Mouse (Mus musculus): Measurements from ENCODE around the gene Prox1.

Prox1 gene

DNA sequence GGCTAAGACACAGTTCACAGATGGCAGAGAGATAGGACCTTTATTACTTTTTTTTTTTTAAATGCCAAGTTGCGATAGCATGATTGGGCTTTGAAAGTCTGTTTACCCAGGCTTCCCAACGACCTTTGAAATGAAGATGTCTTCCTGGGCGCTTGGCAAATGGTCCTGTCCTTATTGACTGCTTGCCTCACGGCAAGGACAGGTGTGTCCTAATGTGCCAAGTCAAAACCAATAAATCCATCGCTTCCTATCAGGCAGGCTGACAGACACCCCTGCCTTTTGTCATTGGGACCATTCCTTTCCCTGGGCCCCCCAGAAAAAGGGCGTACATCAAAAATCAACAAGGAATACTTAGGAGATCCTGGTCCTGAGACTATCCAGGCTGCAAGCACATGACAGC is 22.7 kb downstream of the Prox1 start:
- in situ Hi-C loops (cut with MboI; ENCODE audit: unreplicated experiment in 2 of 2), result no loop called here

DNA sequence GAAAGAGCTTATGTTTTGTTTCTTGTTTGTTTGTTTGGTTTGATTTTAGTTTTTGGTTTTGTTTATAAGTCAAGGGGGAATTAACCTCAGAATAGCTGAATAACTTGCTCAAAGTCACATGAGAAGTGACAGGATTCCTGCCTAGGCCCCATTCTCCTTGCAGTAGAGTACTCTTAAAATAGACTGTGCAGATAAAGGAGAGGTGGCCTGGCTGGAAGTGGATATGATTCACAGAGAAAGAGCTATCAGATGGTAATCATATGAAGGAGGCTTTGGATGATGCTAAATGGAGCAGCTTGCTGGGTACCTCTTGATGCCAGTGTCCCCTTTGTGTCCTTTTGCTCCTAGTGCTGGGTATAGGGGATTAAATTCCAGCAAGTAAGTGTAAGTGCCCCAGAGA is 26.1 kb downstream of the Prox1 start:
- in situ Hi-C loops (cut with MboI; ENCODE audit: unreplicated experiment in 2 of 2), result no loop called here

DNA sequence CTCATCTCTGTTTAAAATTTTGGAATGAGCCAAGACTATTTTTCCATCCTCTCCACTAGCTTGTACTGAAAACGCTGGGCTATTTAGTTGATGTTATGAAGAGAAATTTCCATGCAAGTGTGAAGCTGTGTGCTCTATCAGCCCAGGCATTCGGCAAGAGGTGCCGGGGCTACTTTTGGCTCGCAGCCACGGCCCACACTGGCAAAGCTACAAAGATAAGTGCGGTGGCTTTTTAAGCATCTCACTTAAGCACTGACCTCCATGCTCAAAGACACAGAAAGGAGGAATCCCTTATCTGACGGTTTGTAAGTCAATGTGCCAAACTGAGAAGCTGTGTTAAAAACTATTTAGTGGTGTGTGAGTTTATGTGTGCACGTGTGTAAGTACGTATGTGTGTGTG is 26.9 kb downstream of the Prox1 start:
- in situ Hi-C loops (cut with MboI; ENCODE audit: unreplicated experiment in 2 of 2), result no loop called here

DNA sequence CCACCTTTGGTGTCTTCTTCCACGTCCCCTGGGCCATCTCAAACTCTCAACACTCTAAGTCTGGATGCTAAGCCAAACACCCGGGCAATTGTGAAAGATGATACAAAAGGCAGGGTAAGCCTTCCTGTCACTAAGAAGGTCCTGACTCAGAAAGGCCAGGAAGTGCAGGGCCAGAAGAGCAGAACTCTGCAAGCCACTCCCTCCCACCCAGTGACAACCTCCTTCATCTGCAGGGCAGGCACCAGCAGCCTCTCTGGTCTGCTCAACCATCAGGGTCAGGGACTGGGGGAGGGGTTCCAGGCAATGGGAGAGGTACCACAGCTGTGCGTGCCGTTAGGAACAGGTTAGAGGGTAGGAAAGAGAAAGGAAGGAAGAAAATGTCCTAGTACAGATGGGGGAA is 27.9 kb downstream of the Prox1 start:
- in situ Hi-C loops (cut with MboI; ENCODE audit: unreplicated experiment in 2 of 2), result no loop called here

DNA sequence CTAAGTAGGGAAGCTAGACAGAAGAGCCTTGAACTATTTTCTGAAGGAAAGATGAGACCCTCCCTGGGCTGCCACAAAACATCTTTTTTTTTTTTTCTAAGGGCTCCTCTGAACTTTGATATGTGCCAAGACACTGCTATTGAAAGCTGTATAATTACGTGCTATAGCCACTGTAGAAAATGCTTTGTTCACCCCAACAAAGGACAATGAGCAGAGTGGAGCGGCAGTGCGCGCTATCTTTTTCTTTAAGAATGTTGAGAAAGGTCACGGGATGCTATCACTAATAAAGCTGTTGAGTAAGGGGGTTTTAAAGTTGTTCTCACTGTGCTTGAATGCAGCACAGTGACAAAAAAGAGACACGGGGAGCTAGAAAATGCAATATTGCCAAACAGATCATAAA is 30.0 kb downstream of the Prox1 start:
- in situ Hi-C loops (cut with MboI; ENCODE audit: unreplicated experiment in 2 of 2), result no loop called here

DNA sequence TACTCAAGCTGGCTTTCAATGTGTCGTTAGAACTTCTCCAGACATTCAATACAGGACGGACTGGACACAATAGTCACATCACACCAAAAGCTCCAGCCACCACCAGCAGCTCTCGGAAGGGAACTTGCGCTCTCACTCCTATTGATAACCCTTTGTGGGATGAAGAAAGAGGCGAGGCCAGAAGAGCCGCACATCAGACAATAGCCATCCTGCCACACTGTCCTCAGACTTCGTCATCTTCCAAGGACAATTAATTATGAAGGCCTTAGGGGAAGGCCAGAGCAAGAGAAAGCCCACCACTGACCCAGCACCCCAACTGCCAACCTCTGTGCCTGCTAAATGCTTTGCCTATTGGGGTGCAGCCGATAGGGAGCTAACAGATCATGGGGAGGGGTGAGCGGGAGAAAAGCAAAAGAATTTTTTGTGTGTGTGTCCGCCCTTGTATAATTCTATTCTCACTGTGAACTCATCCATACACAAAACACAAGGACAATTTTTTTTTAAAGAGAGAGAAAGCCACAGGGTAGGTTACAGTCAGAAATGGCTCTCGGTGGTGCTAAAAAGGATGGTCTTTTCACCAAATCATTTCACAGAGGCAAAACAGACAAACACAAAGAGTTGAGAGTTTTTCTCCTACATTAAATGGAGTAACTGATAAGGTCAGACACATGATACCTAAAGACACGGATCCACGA is 30.7 kb downstream of the Prox1 start:
- in situ Hi-C loops (cut with MboI; ENCODE audit: unreplicated experiment in 2 of 2), result no loop called here

DNA sequence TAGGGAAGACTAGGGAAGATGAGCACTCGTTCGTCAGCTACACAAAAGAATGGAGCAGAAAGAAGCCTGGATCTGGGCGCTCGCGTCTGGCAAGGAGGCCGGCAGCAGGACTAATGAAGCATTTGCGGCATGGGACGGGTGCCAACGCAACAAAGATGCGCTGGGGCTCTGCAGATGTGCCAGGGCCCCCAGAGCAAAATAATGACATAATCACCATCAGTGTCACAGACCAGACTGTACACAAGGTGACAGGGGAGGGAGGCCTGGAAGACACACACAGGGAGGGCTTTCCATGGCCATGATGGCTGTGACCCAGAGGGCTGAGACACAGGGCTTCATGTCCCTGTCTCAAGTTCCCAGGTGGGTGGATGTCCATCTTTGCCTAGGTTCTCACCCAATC is 32.6 kb downstream of the Prox1 start:
- in situ Hi-C loops (cut with MboI; ENCODE audit: unreplicated experiment in 2 of 2), result no loop called here

DNA sequence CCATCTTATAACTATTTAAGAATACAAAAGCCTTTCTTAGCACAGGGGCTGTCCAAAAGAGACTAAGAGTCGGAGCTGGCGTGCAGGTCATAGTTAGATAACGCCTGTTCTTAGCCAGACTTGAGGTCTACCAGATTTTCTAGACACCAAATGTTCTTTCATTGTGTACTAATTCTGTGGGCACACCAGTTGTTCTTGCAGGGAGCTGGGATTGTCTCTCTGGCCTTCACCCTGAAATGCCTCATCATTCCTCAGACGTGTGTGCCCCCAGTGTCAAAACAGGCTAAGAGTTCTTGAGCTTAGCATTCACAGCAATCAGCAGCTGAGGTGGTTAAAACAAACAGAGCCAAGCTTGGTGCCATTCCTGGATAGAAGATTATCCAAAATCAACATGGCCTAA is 37.6 kb downstream of the Prox1 start:
- in situ Hi-C loops (cut with MboI; ENCODE audit: unreplicated experiment in 2 of 2), result no loop called here

DNA sequence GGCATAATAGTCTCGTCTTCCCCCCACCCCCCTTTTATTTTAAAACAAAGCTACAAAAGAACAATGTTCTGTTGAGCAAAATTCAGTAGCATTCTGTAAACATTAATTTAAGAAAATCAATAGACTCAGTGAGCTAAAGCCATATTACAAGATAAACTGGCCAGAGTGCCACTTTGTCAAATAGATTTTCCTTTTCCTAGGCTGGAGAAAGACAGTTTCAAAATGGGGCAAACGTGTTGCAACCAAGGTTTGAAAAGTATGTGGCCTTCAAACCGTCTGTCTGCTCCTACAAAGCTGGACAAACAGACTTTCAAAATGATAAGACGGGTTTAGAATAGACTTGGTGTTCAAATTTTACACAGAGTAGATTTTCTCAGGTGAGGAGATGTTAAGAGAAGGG is 39.6 kb downstream of the Prox1 start:
- in situ Hi-C loops (cut with MboI; ENCODE audit: unreplicated experiment in 2 of 2), result no loop called here

DNA sequence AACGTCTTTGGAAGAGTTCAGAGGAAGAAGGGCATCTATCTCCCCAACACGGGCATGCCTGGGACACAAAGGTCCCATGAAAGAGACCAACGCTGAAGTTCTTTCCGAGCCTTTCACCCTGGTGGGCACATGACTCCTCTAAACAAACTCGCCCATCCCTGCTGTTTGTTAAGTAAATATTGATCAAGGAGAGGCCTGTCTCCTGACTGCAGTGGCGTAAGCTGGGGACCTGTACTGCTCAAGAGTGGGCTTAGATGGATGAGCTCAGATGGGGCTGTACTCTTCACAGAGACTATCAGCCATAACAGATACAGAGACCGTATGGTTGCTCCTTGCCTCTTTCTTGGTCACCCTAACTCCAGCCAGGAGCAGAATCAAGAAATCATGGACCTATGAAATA is 41.0 kb downstream of the Prox1 start:
- in situ Hi-C loops (cut with MboI; ENCODE audit: unreplicated experiment in 2 of 2), result no loop called here

DNA sequence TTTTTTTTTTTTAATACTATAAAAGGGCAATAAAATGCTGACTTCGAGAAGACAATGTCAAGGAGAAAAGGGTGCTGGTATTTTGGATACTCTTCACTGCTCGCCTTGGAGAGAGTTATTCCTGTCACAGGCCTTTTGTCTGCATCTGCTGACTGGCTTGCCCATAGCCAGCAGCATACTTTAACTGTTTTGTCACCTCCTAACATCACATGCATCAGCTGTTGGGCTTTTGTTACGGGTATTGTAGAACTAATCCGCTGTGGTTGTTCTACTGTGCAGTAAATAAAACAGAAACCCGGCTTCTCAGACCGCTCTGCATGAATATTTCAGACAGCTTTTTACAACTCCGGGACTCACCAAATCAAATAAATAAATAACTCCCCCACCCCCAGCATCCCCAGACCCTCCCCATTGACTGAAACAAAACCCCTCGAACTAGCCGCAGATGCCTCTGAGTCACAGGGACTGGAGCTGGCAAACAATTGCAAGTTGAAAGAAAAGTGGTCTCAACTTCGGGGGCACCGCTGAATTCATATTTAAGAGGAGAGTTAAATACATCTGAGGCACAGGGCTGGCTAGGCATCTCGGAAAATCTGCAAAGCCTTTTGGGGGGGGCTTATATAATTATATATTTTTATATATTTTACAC is 41.7 kb downstream of the Prox1 start:
- in situ Hi-C loops (cut with MboI; ENCODE audit: unreplicated experiment in 2 of 2), result no loop called here

DNA sequence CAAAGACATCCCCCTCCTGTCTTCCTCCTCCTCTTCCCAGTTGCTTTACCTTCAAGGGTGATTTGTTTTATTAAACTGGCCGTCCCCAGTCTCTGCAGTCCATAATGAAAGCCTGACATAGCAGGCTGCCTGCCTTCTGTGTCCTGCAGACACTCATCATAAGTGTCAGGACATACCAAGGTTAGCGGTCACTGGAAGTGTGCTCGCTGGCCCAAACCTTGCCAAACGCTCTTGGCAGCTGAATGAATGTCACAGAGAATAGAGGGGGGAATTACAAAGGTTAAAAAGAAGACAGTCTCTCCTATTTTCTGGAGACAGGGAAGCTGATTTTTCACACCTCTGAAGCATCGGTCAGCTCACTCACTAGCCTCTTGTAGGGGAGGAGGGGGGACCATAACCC is 42.6 kb downstream of the Prox1 start:
- in situ Hi-C loops (cut with MboI; ENCODE audit: unreplicated experiment in 2 of 2), result no loop called here

DNA sequence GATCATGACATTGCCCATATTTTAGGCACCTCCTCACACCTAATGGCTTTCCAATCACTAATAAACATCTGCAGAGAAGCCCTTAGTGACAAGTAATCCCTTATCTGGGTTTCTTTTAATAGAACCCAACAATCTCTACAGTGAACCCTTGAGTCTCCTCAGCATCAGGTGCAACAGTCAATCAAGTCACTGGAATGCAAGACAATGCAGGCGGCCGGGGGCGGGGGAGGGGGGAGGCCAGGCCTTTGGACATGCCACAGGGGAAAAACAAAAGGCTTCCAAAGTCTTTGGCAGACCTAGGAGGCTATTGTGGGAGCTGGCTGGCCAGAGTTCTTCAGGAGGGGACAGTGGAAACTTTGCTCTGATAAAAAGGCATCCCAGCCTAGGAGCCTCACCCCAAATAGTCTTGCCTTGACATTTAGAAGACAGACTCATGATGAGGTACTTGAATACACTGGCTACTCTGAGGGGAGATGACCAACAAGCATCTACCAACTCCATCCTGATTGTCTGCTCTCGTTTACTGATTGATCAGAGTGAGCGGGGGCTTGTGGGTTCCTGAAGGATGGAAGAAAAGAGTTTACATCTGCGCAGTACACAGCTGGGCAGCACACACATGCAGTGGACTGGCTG is 43.2 kb downstream of the Prox1 start:
- in situ Hi-C loops (cut with MboI; ENCODE audit: unreplicated experiment in 2 of 2), result no loop called here

DNA sequence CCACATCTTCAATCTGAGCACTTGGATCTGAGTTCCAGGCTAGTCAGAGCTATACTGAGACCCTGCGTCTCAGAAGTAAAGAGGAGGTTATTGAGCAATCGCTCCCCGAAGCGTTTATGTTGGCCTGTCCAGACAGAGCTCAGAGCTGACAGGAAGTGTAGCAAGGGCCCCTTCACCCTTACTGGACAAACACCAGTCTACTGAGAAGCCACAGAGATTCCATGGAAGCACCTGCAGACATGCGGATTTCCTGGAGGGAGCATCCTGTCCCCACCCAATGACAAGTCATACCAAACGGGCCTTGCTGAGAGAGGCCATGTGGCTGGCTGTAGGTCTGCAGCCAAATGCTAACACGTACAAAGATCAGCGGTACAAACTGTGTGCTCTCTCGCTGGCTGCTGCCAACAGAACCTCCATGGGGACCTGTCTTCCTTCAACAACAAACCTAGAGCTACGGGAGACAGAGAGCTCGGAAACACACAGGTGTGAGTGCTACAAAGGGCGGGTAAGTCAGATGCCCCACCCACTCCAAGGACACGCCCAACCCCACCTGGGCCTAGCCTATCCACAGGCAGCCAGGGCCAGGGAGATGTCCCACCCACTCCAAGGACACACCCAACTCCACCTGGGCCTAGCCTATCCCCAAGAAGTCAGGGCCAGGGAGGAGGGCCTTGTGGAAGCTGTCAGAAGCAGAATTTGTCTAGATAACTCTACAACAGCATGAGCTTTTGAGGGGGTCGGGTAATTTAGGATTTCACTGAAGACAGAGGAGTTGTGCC is 45.4 kb downstream of the Prox1 start:
- in situ Hi-C loops (cut with MboI; ENCODE audit: unreplicated experiment in 2 of 2), result no loop called here

DNA sequence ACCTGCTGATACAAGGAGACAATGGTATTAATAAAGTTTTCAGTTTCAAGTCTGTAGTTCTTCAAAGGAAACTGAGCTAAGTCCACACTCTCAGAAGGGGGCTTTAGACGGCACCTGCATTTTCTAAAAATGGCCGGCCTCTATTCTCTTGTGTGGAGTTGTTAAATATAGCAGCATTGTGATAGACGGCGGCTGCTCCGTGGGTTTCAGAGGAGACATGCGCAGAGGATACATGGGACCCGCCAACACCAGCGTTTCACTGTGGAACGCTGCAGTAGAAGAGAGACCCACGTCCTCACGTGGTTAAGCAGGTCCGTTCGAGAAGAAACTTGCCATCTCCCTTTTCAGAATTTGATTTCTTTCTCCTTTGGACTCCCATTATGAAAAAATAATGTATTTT is 47.1 kb downstream of the Prox1 start:
- in situ Hi-C loops (cut with MboI; ENCODE audit: unreplicated experiment in 2 of 2), result no loop called here

DNA sequence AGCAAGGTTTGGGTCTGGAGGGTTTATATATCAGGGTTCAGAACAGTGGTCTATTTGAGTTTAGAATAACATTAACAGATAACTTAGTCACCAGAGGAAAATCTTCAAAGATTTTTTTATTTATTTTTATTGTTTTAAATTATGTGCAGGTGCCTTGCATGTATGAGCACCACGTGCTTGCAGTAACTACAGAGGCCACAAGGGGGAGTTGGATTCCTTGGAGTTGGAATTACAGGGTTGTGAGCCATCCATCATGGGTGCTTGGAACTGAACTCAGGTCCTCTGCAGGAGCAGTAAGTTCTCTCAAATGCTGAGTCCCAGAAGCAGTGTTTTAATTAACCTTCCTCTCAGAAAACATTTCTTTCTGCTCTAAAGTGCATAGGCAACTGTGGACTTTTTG is 54.5 kb downstream of the Prox1 start:
- in situ Hi-C loops (cut with MboI; ENCODE audit: unreplicated experiment in 2 of 2), result no loop called here

DNA sequence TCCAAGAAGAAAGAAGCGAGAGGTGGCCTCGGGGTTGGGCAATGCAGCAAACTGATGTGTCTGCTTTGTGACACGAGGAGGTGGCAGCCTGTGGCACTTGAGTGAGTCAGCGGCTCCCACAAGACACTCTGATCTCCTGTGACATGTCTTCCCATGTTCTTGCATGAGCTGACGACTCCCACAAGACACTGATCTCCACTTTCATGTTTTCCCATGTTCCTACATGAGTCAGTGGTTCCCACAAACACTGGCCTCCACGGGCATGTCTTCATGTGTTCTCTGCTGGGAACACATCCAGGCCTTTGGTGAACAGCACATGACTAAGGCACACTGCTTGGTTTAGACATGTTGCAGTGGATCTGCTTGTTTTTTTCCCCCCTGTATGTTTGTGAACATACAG is 58.8 kb downstream of the Prox1 start:
- in situ Hi-C loops (cut with MboI; ENCODE audit: unreplicated experiment in 2 of 2), result no loop called here

DNA sequence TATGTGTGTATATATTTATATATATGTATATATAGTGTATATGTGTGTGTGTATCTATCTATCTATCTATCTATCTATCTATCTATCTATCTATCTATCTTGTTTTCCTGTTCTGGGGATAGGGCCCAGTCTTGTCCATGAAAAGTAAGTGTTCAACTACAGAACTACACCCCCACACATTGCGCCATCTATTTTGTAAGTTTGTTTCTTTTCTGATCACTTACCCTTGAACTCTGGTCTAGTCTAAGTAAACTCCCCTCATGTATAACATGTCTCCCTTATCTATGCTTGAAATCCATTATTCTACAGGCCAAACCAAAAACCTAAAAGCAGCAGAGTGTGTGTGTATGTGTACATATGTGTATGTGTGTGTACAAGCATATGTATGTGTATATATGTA is 62.9 kb downstream of the Prox1 start:
- in situ Hi-C loops (cut with MboI; ENCODE audit: unreplicated experiment in 2 of 2), result no loop called here

DNA sequence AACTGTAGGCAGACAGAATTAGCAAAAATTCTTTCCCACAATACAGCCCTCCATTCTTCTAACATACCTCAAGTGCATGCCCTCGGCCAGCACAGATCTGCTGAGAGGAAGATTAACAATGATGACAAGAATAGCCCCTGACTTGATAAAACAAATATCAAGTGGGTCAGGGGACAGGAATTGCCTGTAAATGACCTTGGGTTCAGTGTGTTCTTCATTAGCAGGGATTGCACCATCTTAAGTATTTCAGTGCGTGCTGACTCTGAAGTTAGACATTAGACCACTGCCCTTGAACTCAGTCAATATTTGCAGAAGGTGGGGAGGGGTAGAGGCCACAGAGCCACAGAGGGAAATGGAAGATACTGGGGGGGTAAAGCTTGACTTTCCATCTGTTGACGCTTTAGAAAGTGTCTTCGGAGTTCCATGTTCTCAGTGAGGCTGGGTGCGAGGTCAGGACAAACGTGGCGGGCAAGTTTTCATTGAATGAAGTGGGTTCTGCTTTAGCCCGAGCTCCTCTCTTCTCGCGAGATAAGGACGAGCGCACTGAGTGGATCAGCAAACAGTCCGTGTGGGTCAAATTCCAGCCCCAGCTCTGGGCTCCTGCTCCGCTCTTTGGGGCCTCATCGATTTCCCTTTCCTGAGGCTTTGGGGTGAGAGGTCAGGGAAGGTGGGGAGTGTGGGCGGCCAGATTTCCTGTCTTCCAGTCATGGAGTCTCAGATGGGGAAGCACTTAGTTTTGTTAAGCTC is 63.7 kb downstream of the Prox1 start:
- in situ Hi-C loops (cut with MboI; ENCODE audit: unreplicated experiment in 2 of 2), result no loop called here

DNA sequence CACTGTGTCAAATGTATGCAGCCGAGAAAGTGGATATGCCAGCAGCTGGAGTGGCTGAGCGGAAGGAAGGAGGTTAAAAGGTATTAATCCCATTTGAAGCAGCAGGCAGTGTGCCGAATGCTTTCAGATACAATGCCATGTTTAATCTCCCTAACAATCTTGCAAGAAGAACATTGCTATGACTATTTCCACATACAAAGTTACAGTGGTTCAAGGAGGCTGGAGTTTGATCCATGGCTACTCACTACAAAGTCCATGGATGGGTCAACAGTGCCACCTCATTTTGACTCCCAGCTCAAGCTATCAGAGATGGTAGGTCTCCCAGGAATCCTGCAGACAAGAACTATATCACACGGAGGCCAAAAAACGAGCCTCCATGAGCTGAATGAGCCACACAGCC is 64.5 kb downstream of the Prox1 start:
- in situ Hi-C loops (cut with MboI; ENCODE audit: unreplicated experiment in 2 of 2), result no loop called here

DNA sequence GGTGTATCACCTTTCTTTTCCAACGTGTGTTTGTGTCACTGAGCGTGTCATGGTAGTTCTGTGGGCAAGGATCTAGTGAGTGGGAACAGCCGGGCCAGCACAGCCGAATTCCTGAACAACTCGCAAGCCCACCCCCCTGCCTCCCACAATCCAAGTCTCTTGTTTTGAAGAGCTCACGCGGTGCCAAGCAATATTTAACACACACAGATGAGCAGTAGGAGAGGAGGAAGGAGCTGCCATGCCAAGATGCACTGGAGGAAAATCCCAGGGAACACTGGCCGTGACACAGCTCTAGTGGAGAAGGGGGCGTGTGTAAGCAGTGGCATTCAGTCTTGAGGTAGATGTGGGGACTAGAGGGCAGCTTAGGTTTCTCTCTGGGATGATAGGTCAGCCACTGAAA is 77.2 kb downstream of the Prox1 start:
- in situ Hi-C loops (cut with MboI; ENCODE audit: unreplicated experiment in 2 of 2), result no loop called here

Data from v-Abl transformed pro-B cells (cell line).